Mouse (Mus musculus): ENCODE measurements around the gene Ooep. TPM values are rescaled to one million over a fixed set of nuclear protein-coding genes. Genes with fewer than 3 reads are reported as not detected.

Ooep gene
- polyA plus RNA-seq, 1 experiment from 2014 or later: 0.52 TPM

GRCm38 (mm10) chr9:78386947-78387346, 8.4 kb upstream of the Ooep start:
- WGBS: 78% methylated on average over 7 of the region's 7 CpGs
- Histone ChIP-seq H3K4me3 (no peak overlapping the region), H3K9ac (no peak overlapping the region), H3K36me3 (no peaks in the 10 kb centered on the region), H3K27ac (replicated peaks) (no peak overlapping the region), H3K4me2 (no peak overlapping the region), H3K27me3 (replicated peaks) (peaks cover 12% of the 10 kb centered on the region), H3K9me3 (no peaks in the 10 kb centered on the region), H3K4me1 (no peaks in the 10 kb centered on the region)
- ATAC-seq (ENCODE audit: extremely low read depth, insufficient number of reproducible peaks, low FRiP score, low TSS enrichment): no peak

GRCm38 (mm10) chr9:78385893-78386292, 7.4 kb upstream of the Ooep start:
- H3K4me3 ChIP-seq: no peak overlapping the region
- 52% methylated on average over 3 of the region's 3 CpGs for WGBS
- H3K4me2 ChIP-seq: no peak overlapping the region
- no peaks in the 10 kb centered on the region for H3K36me3 ChIP-seq
- H3K27me3 ChIP-seq (replicated peaks): peaks cover 1% of the 10 kb centered on the region
- ATAC-seq (ENCODE audit: extremely low read depth, insufficient number of reproducible peaks, low FRiP score, low TSS enrichment): no peak
- no peaks in the 10 kb centered on the region for H3K9me3 ChIP-seq
- no peak overlapping the region for H3K9ac ChIP-seq
- H3K27ac ChIP-seq (replicated peaks): no peak overlapping the region
- no peaks in the 10 kb centered on the region for H3K4me1 ChIP-seq

GRCm38 (mm10) chr9:78377546-78377945, 979 bp downstream of the Ooep start:
- H3K27me3 ChIP-seq (replicated peaks): peaks cover 22% of the 10 kb centered on the region
- 36% methylated on average over 8 of the region's 8 CpGs for WGBS
- ATAC-seq (ENCODE audit: extremely low read depth, insufficient number of reproducible peaks, low FRiP score, low TSS enrichment): no peak
- H3K4me3 ChIP-seq: peak overlapping the region; percentile 46; the same call in 1 of the 2 replicates
- H3K27ac ChIP-seq (replicated peaks): no peak overlapping the region
- H3K4me1 ChIP-seq: peaks cover 16% of the 10 kb centered on the region
- peak overlapping the region; percentile 77 for H3K4me2 ChIP-seq
- no peaks in the 10 kb centered on the region for H3K36me3 ChIP-seq
- H3K9me3 ChIP-seq: no peaks in the 10 kb centered on the region
- H3K9ac ChIP-seq: no peak overlapping the region

DNA sequence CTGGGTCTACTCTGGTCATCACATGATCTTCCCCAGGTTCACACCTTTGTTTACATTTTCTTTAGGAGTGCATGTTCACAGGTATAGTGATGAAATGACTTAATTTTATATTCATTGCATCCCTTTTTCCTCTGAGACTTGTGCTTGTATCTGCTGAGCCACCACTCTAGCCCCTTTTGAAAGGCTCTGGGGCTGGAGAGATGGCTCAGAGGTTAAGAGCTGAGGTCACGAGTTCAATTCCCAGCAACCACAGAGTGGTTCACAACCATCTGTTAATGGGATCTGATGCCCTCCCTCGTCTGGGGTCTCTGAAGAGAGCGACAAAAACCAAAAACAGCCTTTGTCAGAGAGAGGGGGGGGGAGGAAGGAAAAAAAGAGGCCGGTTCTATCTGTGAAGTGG, 3.0 kb downstream of the Ooep start:
- H3K9ac ChIP-seq: no peak overlapping the region
- ATAC-seq (ENCODE audit: extremely low read depth, insufficient number of reproducible peaks, low FRiP score, low TSS enrichment): no peak
- H3K4me1 ChIP-seq: peaks cover 16% of the 10 kb centered on the region
- H3K9me3 ChIP-seq: no peaks in the 10 kb centered on the region
- H3K27me3 ChIP-seq (replicated peaks): peaks cover 21% of the 10 kb centered on the region
- H3K36me3 ChIP-seq: no peaks in the 10 kb centered on the region
- no peak overlapping the region for H3K4me2 ChIP-seq
- WGBS: 67% methylated on average over 4 of the region's 4 CpGs
- H3K4me3 ChIP-seq: no peak overlapping the region
- H3K27ac ChIP-seq (replicated peaks): no peak overlapping the region

DNA sequence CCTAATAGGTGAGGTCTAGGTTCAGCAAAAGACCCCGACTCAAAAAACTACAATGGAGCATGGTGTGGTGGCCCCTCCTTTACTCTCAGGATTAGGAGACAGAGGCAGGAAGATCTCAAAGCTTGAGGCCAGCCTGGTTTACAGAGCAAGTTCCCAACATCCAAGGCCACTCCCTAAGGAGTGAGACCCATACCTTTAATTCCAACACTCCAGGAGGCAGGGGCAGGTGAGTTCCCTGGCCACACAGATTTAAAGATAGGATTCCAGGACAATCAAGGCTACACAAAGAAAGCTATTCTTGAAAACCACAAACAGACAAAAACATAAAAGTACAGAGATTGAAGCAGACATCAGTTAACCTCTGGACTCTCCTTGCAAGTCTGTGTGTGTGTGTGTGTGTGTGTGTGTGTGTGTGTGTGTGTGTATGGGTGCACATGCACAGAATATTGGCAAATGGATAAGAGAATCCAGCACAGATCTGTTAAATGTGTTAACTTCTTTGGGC, 3.6 kb downstream of the Ooep start:
- peaks cover 16% of the 10 kb centered on the region for H3K4me1 ChIP-seq
- no peak for ATAC-seq (ENCODE audit: extremely low read depth, insufficient number of reproducible peaks, low FRiP score, low TSS enrichment)

DNA sequence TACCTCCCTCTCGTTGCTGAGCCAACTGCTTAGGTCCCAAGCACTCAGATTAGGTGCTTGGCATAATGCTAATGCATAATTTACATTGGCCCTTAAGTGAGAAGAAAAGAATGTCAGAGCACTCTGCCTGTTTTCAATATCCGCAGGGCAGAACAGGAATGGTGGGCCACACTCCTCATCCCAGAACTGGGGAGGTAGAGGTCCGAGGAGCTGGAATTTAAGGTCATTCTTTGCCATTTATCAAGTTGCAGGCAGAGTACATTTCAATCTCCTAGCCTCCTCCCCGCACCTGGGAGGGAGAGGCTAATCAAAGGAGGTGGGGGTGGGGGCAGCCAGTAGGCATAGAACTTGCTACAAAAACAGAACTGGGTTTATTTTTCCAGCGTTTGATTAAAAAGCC, 4.1 kb downstream of the Ooep start:
- H3K9ac ChIP-seq: no peak overlapping the region
- no peaks in the 10 kb centered on the region for H3K9me3 ChIP-seq
- H3K4me1 ChIP-seq: peaks cover 16% of the 10 kb centered on the region
- H3K27me3 ChIP-seq (replicated peaks): peaks cover 11% of the 10 kb centered on the region; the same call in 1 of the 2 replicates
- no peak overlapping the region for H3K27ac ChIP-seq (replicated peaks)
- no peaks in the 10 kb centered on the region for H3K36me3 ChIP-seq
- no peak overlapping the region for H3K4me3 ChIP-seq
- no peak overlapping the region for H3K4me2 ChIP-seq
- WGBS: 48% methylated on average over 5 of the region's 5 CpGs
- no peak for ATAC-seq (ENCODE audit: extremely low read depth, insufficient number of reproducible peaks, low FRiP score, low TSS enrichment)

More for the DNA sequence above, 3.6 kb downstream of the Ooep start:
- H3K4me2 ChIP-seq: no peak overlapping the region
- WGBS: 59% methylated on average over 1 of the region's 1 CpGs
- H3K27me3 ChIP-seq (replicated peaks): peaks cover 16% of the 10 kb centered on the region
- H3K4me3 ChIP-seq: no peak overlapping the region
- H3K36me3 ChIP-seq: no peaks in the 10 kb centered on the region
- no peak overlapping the region for H3K27ac ChIP-seq (replicated peaks)
- no peak overlapping the region for H3K9ac ChIP-seq
- H3K9me3 ChIP-seq: no peaks in the 10 kb centered on the region

DNA sequence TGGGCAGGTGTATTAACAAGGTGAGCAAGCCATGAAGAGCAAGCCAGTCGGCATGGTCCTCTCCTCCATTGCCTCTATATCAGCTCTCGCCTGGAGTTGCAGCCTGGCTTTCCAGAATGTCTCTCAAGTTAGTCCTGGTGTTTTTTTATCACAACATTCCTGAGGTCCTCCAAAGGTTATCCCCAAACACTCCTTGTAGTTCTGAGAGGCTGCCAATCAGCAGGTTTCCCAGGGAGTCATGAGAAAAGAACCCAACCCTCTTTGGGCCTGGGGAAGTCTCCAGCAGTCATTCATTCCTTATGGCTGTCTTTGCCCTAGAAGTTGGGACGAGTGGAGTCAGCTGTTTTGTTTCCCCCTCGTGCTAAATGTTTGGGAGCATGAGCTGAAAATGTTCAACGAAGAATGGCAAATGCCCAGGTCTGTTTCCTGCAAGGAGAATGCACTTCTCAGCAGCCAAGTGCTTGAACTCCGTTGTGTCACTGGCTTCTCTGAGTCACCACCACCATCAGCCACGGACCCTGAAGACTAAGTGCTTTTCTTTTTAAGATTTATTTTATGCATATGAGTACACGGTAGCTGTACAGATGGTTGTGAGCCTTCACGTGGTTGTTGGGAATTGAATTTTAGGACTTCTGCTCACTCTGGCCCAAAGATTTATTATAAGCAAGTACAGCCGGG, 5.6 kb downstream of the Ooep start:
- 59% methylated on average over 10 of the region's 10 CpGs for WGBS
- H3K4me3 ChIP-seq: no peak overlapping the region
- peaks cover 7% of the 10 kb centered on the region; the same call in 1 of the 2 replicates for H3K27me3 ChIP-seq (replicated peaks)
- H3K9ac ChIP-seq: no peak overlapping the region
- H3K9me3 ChIP-seq: no peaks in the 10 kb centered on the region
- H3K27ac ChIP-seq (replicated peaks): no peak overlapping the region
- no peaks in the 10 kb centered on the region for H3K36me3 ChIP-seq
- no peak for ATAC-seq (ENCODE audit: extremely low read depth, insufficient number of reproducible peaks, low FRiP score, low TSS enrichment)
- no peak overlapping the region for H3K4me2 ChIP-seq
- peaks cover 9% of the 10 kb centered on the region for H3K4me1 ChIP-seq

- no peak overlapping the region for H3K4me3 ChIP-seq
- WGBS: 89% methylated on average over 3 of the region's 3 CpGs
Observed at GRCm38 (mm10) chr9:78371441-78371840, 7.1 kb downstream of the Ooep start.

GRCm38 (mm10) chr9:78369786-78370185, 8.7 kb downstream of the Ooep start:
- Histone ChIP-seq H3K9ac (no peak overlapping the region), H3K27ac (replicated peaks) (no peak overlapping the region), H3K27me3 (replicated peaks) (no peaks in the 10 kb centered on the region), H3K4me3 (no peak overlapping the region), H3K36me3 (no peaks in the 10 kb centered on the region), H3K9me3 (no peaks in the 10 kb centered on the region), H3K4me2 (no peak overlapping the region), H3K4me1 (peaks cover 4% of the 10 kb centered on the region; the same call in 1 of the 2 replicates)
- no peak for ATAC-seq (ENCODE audit: extremely low read depth, insufficient number of reproducible peaks, low FRiP score, low TSS enrichment)
- WGBS: 84% methylated on average over 7 of the region's 7 CpGs

More at GRCm38 (mm10) chr9:78371441-78371840, 7.1 kb downstream of the Ooep start:
- no peak for ATAC-seq (ENCODE audit: extremely low read depth, insufficient number of reproducible peaks, low FRiP score, low TSS enrichment)
- no peaks in the 10 kb centered on the region for H3K27me3 ChIP-seq (replicated peaks)
- no peaks in the 10 kb centered on the region for H3K9me3 ChIP-seq
- peaks cover 4% of the 10 kb centered on the region; the same call in 1 of the 2 replicates for H3K4me1 ChIP-seq
- H3K27ac ChIP-seq (replicated peaks): no peak overlapping the region
- H3K4me2 ChIP-seq: no peak overlapping the region
- no peak overlapping the region for H3K9ac ChIP-seq
- no peaks in the 10 kb centered on the region for H3K36me3 ChIP-seq

DNA sequence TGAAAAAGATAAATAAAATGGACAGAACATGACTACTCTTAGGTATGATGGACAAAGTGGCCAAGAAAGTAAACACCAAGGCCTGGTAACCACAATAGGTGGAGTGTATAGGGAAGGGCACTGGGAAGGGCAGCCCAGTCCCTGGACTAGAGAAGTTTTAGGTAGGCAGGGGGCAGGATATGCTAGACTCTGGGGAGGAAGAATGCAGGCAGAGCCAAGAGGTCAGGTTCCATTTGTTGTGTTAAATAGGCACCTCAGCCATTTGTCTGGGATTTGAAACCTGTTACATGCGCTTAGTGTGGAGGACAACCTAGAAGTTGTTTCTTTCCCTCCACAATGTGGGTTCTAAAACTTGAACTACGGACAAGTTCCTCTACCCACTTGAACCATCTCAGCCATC, 9.2 kb downstream of the Ooep start:
- no peaks in the 10 kb centered on the region for H3K27me3 ChIP-seq (replicated peaks)
- no peak overlapping the region for H3K9ac ChIP-seq
- no peak overlapping the region for H3K4me3 ChIP-seq
- no peaks in the 10 kb centered on the region for H3K9me3 ChIP-seq
- no peak overlapping the region for H3K4me2 ChIP-seq
- no peak overlapping the region for H3K27ac ChIP-seq (replicated peaks)
- no peaks in the 10 kb centered on the region for H3K36me3 ChIP-seq
- H3K4me1 ChIP-seq: peaks cover 4% of the 10 kb centered on the region; the same call in 1 of the 2 replicates
- WGBS: 79% methylated on average over 2 of the region's 2 CpGs
- ATAC-seq (ENCODE audit: extremely low read depth, insufficient number of reproducible peaks, low FRiP score, low TSS enrichment): no peak

- Histone ChIP-seq H3K27me3 (replicated peaks) (no peaks in the 10 kb centered on the region), H3K36me3 (no peaks in the 10 kb centered on the region), H3K4me3 (no peak overlapping the region), H3K9me3 (no peaks in the 10 kb centered on the region), H3K4me1 (peaks cover 4% of the 10 kb centered on the region; the same call in 1 of the 2 replicates), H3K27ac (replicated peaks) (no peak overlapping the region), H3K9ac (no peak overlapping the region), H3K4me2 (no peak overlapping the region)
- 70% methylated on average over 3 of the region's 3 CpGs for WGBS
- ATAC-seq (ENCODE audit: extremely low read depth, insufficient number of reproducible peaks, low FRiP score, low TSS enrichment): no peak
Observed at GRCm38 (mm10) chr9:78368671-78369293, 9.7 kb downstream of the Ooep start.

All from heart, embryonic 13.5 days (tissue).